Mouse (Mus musculus): ENCODE measurements around the gene Pla2g12a.

Gene Pla2g12a

GRCm38 (mm10) chr3:129878405-129879021, at the start of gene Pla2g12a:
Gene Pla2g12a (plus strand): TSS chr3:129878606.
- in situ Hi-C loops (cut with MseI, MboI), result no loop called here

DNA sequence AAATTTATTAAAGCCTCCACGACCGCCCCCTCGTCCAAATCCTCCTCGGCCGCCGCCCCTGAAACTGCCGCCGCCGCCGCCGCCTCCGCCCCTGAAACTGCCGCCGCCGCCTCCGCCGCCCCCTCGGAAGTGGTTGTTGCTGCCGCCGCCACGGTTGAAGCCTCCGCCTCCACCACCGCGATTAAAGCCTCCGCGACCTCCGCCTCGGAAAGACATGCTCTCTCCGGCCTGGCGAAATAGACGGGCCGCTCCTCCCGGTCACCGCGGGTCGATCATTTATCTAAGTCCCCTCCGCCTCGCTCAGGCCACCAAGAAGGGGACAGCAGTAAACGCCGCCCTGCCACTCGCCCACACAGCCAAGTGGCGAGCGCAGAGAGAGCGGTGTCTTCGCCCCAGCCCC, 47.8 kb upstream of the Pla2g12a start:
- in situ Hi-C loops (cut with MseI, MboI), result no loop called here

GRCm38 (mm10) chr3:129831035-129831568, 47.3 kb upstream of the Pla2g12a start, which contains the start of gene Gar1:
Gene Gar1 (minus strand): TSS chr3:129831396.
- in situ Hi-C loops (cut with MseI, MboI), result no loop called here

DNA sequence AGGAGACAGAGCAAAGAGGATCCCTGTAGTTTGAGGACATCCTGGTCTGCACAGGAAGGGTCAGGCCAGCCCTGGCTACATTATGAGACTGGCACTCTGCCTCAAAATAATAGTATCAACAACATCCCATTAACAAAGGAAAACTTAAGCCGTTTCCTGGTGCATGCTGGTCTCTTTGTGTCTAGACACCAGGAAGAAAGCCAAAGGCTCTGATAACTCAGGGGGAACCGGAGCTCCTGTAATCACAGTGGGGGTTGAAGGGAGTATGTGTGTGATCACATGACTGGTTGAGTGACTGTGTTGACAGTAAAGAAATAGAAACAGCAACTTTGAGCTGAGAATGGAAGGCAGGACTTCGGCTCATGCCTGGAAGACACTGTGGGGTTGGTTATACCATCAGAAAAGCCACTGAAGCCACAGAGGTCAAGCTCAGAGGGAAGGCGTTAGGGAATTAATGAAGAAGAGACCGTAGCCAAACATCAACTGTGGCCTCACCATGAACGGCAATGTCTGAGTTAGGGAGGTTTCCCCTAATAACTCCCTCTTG, 42.9 kb upstream of the Pla2g12a start, which contains the start of gene Cfi:
Gene Cfi (plus strand): TSS at position 497 of the 547 bp plus-strand sequence.
- in situ Hi-C loops (cut with MseI, MboI), result no loop called here

DNA sequence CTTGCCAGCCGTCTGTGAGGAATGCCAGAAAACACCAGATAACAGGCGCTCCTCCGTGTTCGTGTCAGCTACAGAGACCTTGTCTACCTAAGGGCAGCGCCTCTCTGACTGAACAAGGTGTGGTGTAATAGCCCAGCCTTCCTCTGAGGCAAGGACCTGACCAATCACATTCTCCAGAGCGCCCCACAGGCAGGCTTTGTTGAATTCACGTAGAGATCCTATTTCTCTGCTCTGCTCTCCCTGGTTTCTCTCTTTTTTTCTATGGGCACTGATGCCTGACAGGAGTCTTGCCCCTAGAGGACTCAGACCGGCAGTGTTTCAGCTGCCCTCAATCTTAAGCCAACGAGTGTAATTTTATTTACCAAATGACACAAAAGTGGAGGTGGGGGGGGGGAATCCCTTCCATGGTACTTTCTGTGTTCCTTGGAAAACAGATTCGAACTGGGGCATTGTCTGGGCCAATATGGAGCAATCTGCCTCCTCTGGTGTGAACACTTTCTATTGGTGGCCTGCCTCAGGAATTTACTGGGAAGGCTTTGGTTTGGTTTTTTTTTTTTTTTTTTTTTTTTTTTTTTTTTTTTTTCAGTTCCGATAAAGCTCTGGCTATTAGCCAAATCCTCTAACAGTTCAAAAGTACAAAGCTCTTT, 42.2 kb upstream of the Pla2g12a start:
- in situ Hi-C loops (cut with MseI, MboI), result no loop called here

GRCm38 (mm10) chr3:129836965-129837364, 41.4 kb upstream of the Pla2g12a start:
- in situ Hi-C loops (cut with MseI, MboI), result no loop called here

DNA sequence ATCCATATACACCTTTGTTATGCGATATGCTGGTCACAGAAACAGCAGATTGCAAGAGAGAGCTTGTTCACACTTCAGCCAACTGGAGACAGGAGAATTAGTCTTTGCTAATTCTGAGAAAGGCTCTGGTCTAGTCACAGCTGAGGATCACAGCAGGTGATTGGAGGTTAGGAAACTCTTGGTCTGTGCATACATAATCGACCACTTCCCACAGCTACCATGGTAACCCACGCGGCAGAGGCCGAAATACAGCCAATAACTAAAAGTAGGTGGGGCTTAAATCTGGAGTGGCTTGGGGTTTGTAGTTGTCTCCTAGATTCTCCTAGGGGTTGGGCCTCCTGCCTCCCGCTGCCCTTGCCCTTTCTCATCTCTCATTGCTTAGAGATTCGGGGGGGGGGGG, 40.4 kb upstream of the Pla2g12a start:
- in situ Hi-C loops (cut with MseI, MboI), result no loop called here

DNA sequence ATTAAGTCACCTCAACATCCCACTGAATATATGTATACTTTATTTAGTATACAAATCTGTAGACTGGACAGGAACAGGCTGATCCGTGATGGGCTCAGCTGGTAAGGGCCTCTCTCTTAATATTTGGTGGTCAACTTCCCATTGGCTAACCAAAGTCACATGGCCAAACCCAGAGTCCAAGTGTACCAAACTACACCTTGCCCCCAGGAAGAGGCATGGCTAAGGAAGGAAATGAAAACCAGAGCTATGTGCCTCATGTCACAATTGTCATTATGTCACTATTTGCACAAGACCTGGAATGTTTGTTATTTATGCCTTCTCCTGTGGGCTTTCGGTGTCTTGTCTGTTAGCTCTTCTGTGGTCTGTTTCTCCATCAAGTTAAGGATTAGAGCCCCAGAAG, 32.5 kb upstream of the Pla2g12a start:
- in situ Hi-C loops (cut with MseI, MboI), result no loop called here

DNA sequence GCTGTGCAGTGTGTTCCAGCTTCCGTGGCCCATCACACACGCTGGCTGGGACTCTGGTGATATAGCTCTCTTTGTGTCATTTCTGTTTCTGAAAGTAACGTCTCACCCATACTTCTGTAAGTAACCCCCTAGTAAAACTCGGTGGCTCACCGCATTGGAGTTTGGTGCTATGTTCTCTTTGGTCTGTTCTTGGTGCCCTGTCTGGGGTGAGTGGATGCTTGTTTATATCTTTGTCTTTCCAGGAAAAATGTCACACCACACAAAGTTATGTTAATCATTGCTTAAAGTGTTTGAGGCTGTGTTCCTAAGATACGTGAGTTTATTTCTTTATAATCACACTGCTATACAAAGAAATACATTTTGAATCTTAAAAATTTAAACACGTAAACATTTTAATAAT, 31.6 kb upstream of the Pla2g12a start:
- in situ Hi-C loops (cut with MseI, MboI), result no loop called here

- in situ Hi-C loops (cut with MseI, MboI), result no loop called here
Observed at GRCm38 (mm10) chr3:129862592-129862991, 15.8 kb upstream of the Pla2g12a start.

- in situ Hi-C loops (cut with MseI, MboI), result no loop called here
Observed at GRCm38 (mm10) chr3:129863698-129864097, 14.7 kb upstream of the Pla2g12a start.

GRCm38 (mm10) chr3:129877327-129877726, 1.1 kb upstream of the Pla2g12a start:
- in situ Hi-C loops (cut with MseI, MboI), result no loop called here

DNA sequence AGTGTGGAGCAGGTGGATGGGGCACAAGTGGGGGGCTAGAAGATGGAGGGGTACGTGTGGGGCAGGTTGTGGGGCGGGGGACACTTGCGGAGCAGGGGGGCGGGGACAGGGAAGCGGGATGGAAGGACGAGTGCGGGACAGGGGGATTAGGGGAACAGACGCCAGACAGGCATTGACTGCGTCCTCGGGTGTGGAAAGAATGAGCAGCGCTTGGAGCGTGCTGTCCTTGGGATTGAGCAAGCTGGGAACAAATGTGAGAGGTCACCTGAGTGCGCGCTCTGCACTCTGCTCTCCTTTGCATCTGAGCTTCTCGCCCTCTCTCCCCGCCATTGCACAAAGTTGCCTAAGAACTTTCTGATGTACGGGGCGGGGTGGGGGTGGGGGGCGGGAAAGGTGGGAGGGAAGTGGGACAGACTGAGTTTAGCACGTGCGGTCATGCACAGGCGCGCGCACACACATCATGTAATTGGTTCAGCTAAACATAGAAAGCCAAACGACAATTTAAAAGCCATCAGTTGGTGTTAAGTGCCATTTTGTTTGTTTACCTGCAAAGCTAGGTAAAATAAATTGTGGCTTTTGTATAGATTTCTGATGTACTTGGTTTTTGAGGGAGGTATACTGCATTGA, 838 bp downstream of the Pla2g12a start:
- in situ Hi-C loops (cut with MseI, MboI), result no loop called here

DNA sequence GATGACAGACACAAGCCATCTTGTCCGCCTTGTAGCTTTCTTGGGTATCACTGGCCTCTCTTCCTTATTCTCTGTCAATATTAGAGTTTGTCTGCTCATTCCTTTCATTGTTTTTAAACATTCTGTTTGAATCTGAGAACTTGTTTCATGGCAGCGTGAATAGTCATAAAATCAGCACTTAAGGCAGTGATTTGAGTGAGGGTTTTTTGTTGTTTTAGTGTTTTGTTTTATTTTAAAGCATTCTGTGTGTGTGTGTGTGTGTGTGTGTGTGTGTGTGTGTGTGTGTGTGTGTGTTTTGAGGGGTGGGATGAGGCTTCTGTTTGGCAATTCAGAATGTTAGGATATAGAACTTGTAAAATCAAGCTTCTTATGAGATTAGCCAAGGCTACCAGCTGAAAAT, 1.5 kb downstream of the Pla2g12a start:
- in situ Hi-C loops (cut with MseI, MboI), result no loop called here

GRCm38 (mm10) chr3:129880925-129881593, 2.7 kb downstream of the Pla2g12a start:
- in situ Hi-C loops (cut with MseI, MboI), result no loop called here

- in situ Hi-C loops (cut with MseI, MboI), result no loop called here
Observed at GRCm38 (mm10) chr3:129885577-129885976, 7.2 kb downstream of the Pla2g12a start.

GRCm38 (mm10) chr3:129886430-129886829, 8.0 kb downstream of the Pla2g12a start:
- in situ Hi-C loops (cut with MseI, MboI), result no loop called here

DNA sequence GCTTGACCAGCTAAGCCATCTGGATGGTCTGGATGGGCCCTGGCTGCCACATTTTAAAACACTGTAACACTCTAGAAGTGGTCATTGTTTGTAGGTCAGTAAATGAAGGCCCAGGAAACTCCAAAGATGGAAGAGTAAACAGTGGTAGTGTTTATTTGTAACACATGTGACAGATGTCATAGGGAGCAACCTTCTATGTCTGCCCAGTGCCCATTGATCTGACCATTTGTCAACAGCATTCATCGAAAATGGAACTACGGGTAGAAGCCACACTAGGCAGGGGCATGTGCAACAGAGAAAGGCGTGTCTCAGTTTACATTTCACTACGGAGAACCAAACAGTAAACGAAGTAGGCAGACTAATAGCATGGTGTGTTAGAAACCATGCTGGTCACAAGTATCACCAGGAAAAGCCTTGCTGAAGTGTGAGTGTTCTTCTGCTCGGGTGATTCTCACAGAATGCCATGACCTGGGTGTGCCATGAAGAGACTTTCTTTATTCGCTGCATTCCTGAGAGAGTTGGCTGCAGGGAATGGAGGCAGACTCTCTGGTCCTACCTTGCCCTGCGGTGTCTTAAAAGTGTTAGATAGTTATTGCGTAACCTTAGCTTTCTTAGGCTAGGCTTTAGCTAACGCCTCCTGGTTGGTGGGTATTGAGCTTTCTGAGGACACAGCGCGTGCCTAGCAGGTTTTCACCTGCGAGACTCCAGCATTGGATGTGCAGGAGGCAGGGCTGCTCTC, 9.5 kb downstream of the Pla2g12a start:
- in situ Hi-C loops (cut with MseI, MboI), result no loop called here

- in situ Hi-C loops (cut with MseI, MboI), result no loop called here
Observed at GRCm38 (mm10) chr3:129892003-129892402, 13.6 kb downstream of the Pla2g12a start.

GRCm38 (mm10) chr3:129893143-129893542, 14.7 kb downstream of the Pla2g12a start:
- in situ Hi-C loops (cut with MseI, MboI), result no loop called here

- in situ Hi-C loops (cut with MseI, MboI), result no loop called here
Observed at GRCm38 (mm10) chr3:129896591-129896990, 18.2 kb downstream of the Pla2g12a start.

Data from mouse trophoblast stem cell (cell line).